Mouse (Mus musculus) megakaryocyte progenitor cell, adult 5-6 weeks (primary cell): Measurements from ENCODE around the gene Coq7. TPM values are rescaled to one million over a fixed set of nuclear protein-coding genes. Genes with fewer than 3 reads are reported as not detected.

Source experiments
- ATAC-seq: replicated peaks from 2 replicates; pipeline ENCODE4 v1.8.0; 2016; ENCODE audit warnings: mild to moderate bottlenecking, moderate TSS enrichment, inconsistent platforms; ENCODE audit not compliant: poor library complexity
- total RNA-seq, 2 experiments: library from RNA; stranded (forward) in 1 of 2; stranded (reverse) in 1 of 2; fragments of 157-497, 149-512 nt in 1 of 2; fragments of 200-1000 nt in 1 of 2; gene quantifications; 2 replicates each; pipeline versions ENCODE4 v1.2.3 to v1.2.4; 2015 to 2017

The Coq7 gene
- total RNA-seq, 2 experiments from 2014 or later: 32.5 to 39.1 TPM

DNA sequence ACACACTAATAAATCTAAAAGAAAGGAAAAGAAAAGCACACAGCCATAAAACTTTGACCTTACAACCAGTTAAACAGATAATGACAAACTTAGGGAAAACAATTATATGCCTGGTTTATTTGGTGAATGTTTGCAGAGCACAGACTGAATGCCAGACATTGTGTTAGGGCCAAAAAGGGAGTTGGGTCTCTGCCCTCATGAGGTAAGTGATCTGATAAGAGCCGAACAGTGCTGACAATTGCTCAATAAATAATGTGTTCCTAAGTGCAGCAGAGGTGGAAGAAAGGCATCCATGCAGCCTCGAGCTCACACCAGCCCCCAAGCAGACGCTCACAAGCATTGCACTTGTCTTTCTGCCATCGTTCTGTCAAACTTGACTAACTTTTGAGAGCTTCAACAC lies 68.7 kb downstream of the Coq7 start:
- no peak for ATAC-seq

DNA sequence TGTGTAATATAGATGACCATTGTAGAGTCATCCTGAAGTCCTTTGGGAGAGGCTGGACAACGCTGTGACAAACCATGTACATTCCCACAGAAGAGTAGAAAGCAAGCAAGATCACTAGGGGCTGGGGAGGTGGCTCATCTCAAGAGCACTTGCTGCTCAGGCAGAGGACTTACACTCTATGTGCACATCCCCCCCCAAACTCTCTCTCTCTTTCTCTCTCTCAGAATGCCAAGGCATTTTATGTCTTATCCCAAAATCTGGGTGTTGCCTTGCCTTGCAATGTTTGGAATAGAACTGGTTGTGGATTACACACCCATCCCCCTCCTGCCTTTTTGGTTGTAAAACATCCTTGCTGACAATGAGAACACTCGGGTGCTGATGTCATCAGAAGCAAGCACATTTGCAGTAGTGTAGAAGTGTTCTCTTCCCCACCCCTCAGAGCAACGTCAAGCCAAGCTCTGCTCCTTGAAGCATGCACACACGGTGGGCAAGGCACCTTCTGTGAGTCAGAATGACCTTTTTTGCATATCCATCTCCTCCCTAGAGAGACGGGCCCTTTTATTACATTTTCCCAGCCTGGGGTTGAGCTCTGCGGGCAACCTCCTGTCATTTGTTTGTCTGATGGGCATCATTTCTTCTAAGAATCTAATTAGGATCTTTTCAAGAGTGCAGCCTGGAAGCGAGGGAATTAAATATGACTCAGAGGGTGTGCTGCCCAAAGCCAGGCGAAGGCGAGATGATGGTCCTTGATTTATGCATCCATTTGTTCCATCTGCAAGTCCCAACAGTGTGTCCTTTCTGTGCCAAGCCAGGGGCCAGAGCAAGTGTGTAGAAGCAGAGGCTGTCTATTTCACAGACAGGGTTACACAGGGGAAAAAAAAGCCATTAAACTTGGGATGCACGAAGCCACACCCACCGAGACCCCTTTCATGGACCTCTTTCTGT lies 70.1 kb downstream of the Coq7 start:
- no peak for ATAC-seq

DNA sequence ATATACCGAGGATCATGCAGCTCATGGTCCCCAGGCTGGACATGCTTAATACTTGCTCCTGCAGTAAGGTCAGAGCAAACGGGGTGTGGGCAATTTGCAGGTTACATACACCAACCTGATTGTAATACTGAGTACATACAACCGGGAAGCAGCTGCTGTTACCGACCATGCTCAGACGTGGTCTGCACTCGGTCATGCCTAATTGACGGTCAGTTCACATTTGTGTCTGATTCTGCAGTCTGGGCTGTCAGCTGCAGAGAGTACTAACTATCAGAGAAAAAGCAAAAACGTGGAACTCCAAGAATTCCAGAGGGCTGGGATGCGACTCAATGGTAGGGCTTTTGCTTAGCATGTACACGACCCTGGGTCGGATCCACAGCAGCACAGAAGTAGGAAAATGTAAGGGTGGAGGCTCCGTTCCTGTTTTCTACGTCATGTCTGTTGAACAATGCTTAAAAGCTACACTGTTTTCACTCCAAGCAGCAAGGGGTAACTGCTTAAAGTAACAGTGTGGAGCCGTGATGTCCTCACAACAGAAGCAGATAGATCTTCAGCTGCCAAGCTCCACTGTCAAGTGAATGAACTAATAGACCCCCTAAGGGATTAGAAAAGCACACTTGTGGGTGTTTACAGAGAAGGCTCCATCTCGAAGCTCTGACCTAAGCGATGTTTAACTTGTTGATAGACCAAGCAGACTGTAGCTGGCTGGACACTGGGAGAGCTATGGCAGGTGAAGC lies 71.6 kb downstream of the Coq7 start:
- ATAC-seq: no peak

Other genes with a start within 250 kb of the Coq7 start
- gene Syt17, start 85.1 kb downstream of the Coq7 start, total RNA-seq (2015): not detected in 2 replicates
- gene Syt17, start 85.1 kb downstream of the Coq7 start, total RNA-seq (2017): not detected in 2 replicates
- 7.2 and 10.1 TPM in 2 replicates for gene Itpripl2, start 41.4 kb downstream of the Coq7 start, total RNA-seq (2015)
- gene Itpripl2, start 41.4 kb downstream of the Coq7 start, total RNA-seq (2017): 15.2 and 17.6 TPM in 2 replicates
- gene Tmc7, start 51.4 kb upstream of the Coq7 start, total RNA-seq (2015): 0.29 and 0.84 TPM in 2 replicates
- gene Tmc7, start 51.4 kb upstream of the Coq7 start, total RNA-seq (2017): 0.20 and 0.33 TPM in 2 replicates
- gene Tmc5, start 63.9 kb upstream of the Coq7 start, total RNA-seq (2015): not detected in 2 replicates
- gene Tmc5, start 63.9 kb upstream of the Coq7 start, total RNA-seq (2017): not detected in 2 replicates
- 44.1 and 48.5 TPM in 2 replicates for gene Gde1, start 172.4 kb upstream of the Coq7 start, total RNA-seq (2015)
- gene Gde1, start 172.4 kb upstream of the Coq7 start, total RNA-seq (2017): 29.9 and 40.7 TPM in 2 replicates
- gene Ccp110, start 179.2 kb upstream of the Coq7 start, total RNA-seq (2015): 24.0 and 25.0 TPM in 2 replicates
- gene Ccp110, start 179.2 kb upstream of the Coq7 start, total RNA-seq (2017): 16.2 and 20.2 TPM in 2 replicates
- gene Vps35l, start 206.9 kb upstream of the Coq7 start, total RNA-seq (2015): 41.7 and 45.1 TPM in 2 replicates
- gene Vps35l, start 206.9 kb upstream of the Coq7 start, total RNA-seq (2017): 37.4 and 37.9 TPM in 2 replicates